Mouse (Mus musculus): ENCODE measurements around the gene Hcst.

GRCm38 (mm10) chr7:30444971-30445751 lies 25.5 kb upstream of the Hcst start, which contains the start of gene Aplp1:
- TF ChIP-seq CTCF (IDR thresholded peaks at IDR 0.05; ENCODE audit: insufficient read depth, low read depth, low read length) (no peak; the same call in 1 of the 2 replicates), POLR2A (IDR thresholded peaks at IDR 0.05; ENCODE audit: insufficient read depth, low read depth, low read length) (peak; percentile 40)
